Mouse (Mus musculus): ENCODE results near the gene Tmem72. TPM values are rescaled to one million over a fixed set of nuclear protein-coding genes. Genes with fewer than 3 reads are reported as not detected.

The Tmem72 gene
- polyA plus RNA-seq, 2 experiments, result under 0.01 to 0.01 TPM

GRCm38 (mm10) chr6:116666892-116667291 is 49.8 kb downstream of the Tmem72 start:
- Histone ChIP-seq H3K27me3 (ENCODE audit: control insufficient read depth, insufficient read depth, low read length) (no peaks in the 10 kb centered on the region), H3K4me3 (ENCODE audit: insufficient read depth in 1 of 2, low read depth in 2 of 2, low read length in 2 of 2) (no peak overlapping the region), H3K9ac (replicated peaks) (no peak overlapping the region), H3K27ac (no peak overlapping the region), H3K9me3 (ENCODE audit: control insufficient read depth, low read length) (no peaks in the 10 kb centered on the region), H3K4me1 (replicated peaks; ENCODE audit: control insufficient read depth in 2 of 2, insufficient read depth in 2 of 2, low read length in 1 of 2) (no peaks in the 10 kb centered on the region), H3K36me3 (replicated peaks; ENCODE audit: control insufficient read depth, insufficient read depth, low read depth) (no peaks in the 10 kb centered on the region), H3K4me2 (ENCODE audit: low read depth) (no peak overlapping the region)
- 63% methylated on average over 3 of the region's 3 CpGs for whole genome bisulfite sequencing (ENCODE audit: insufficient replicate concordance)
- DNase-seq (ENCODE audit: low read depth in 3 of 3, low spot score in 3 of 3), result no peak
- ATAC-seq (ENCODE audit: insufficient read depth), result no peak
- TF ChIP-seq EP300 (IDR thresholded peaks at IDR 0.05; ENCODE audit: low read depth), result no peak

- no peak overlapping the region for H3K9ac ChIP-seq (replicated peaks)
- DNase-seq (ENCODE audit: low read depth in 3 of 3, low spot score in 3 of 3) (no peak), ATAC-seq (ENCODE audit: insufficient read depth) (no peak)
- no peak overlapping the region for H3K27ac ChIP-seq
- no peaks in the 10 kb centered on the region for H3K4me1 ChIP-seq (replicated peaks; ENCODE audit: control insufficient read depth in 2 of 2, insufficient read depth in 2 of 2, low read length in 1 of 2)
- H3K4me3 ChIP-seq (ENCODE audit: insufficient read depth in 1 of 2, low read depth in 2 of 2, low read length in 2 of 2), result no peak overlapping the region
- TF ChIP-seq CTCF (IDR thresholded peaks at IDR 0.05; ENCODE audit: low read depth) (no peak), EP300 (IDR thresholded peaks at IDR 0.05; ENCODE audit: low read depth) (no peak)
- H3K9me3 ChIP-seq (ENCODE audit: control insufficient read depth, low read length), result no peaks in the 10 kb centered on the region
- H3K27me3 ChIP-seq (ENCODE audit: control insufficient read depth, insufficient read depth, low read length), result no peaks in the 10 kb centered on the region
- H3K4me2 ChIP-seq (ENCODE audit: low read depth), result no peak overlapping the region
- no peaks in the 10 kb centered on the region for H3K36me3 ChIP-seq (replicated peaks; ENCODE audit: control insufficient read depth, insufficient read depth, low read depth)
- WGBS (ENCODE audit: insufficient replicate concordance), result 65% methylated on average over 12 of the region's 12 CpGs
Observed at GRCm38 (mm10) chr6:116666085-116666750, 50.5 kb downstream of the Tmem72 start.

GRCm38 (mm10) chr6:116664830-116665229 is 51.9 kb downstream of the Tmem72 start:
- no peak overlapping the region for H3K9ac ChIP-seq (replicated peaks)
- no peak overlapping the region for H3K4me2 ChIP-seq (ENCODE audit: low read depth)
- H3K4me1 ChIP-seq (replicated peaks; ENCODE audit: control insufficient read depth in 2 of 2, insufficient read depth in 2 of 2, low read length in 1 of 2), result no peaks in the 10 kb centered on the region
- DNase-seq (ENCODE audit: low read depth in 3 of 3, low spot score in 3 of 3) (no peak), ATAC-seq (ENCODE audit: insufficient read depth) (no peak)
- H3K4me3 ChIP-seq (ENCODE audit: insufficient read depth in 1 of 2, low read depth in 2 of 2, low read length in 2 of 2), result no peak overlapping the region
- H3K27ac ChIP-seq, result no peak overlapping the region
- TF ChIP-seq CTCF (IDR thresholded peaks at IDR 0.05; ENCODE audit: low read depth) (no peak), EP300 (IDR thresholded peaks at IDR 0.05; ENCODE audit: low read depth) (no peak)
- H3K27me3 ChIP-seq (ENCODE audit: control insufficient read depth, insufficient read depth, low read length), result no peaks in the 10 kb centered on the region
- no peaks in the 10 kb centered on the region for H3K9me3 ChIP-seq (ENCODE audit: control insufficient read depth, low read length)
- no peaks in the 10 kb centered on the region for H3K36me3 ChIP-seq (replicated peaks; ENCODE audit: control insufficient read depth, insufficient read depth, low read depth)
- WGBS (ENCODE audit: insufficient replicate concordance), result 66% methylated on average over 3 of the region's 3 CpGs

GRCm38 (mm10) chr6:116664031-116664430 is 52.7 kb downstream of the Tmem72 start:
- no peak overlapping the region for H3K9ac ChIP-seq (replicated peaks)
- H3K36me3 ChIP-seq (replicated peaks; ENCODE audit: control insufficient read depth, insufficient read depth, low read depth), result no peaks in the 10 kb centered on the region
- H3K9me3 ChIP-seq (ENCODE audit: control insufficient read depth, low read length), result no peaks in the 10 kb centered on the region
- no peaks in the 10 kb centered on the region for H3K27me3 ChIP-seq (ENCODE audit: control insufficient read depth, insufficient read depth, low read length)
- ATAC-seq (ENCODE audit: insufficient read depth), result no peak
- WGBS (ENCODE audit: insufficient replicate concordance), result 43% methylated on average over 6 of the region's 6 CpGs
- H3K4me2 ChIP-seq (ENCODE audit: low read depth), result no peak overlapping the region
- H3K4me1 ChIP-seq (replicated peaks; ENCODE audit: control insufficient read depth in 2 of 2, insufficient read depth in 2 of 2, low read length in 1 of 2), result no peaks in the 10 kb centered on the region
- TF ChIP-seq EP300 (IDR thresholded peaks at IDR 0.05; ENCODE audit: low read depth) (no peak), CTCF (IDR thresholded peaks at IDR 0.05; ENCODE audit: low read depth) (no peak)
- no peak overlapping the region for H3K4me3 ChIP-seq (ENCODE audit: insufficient read depth in 1 of 2, low read depth in 2 of 2, low read length in 2 of 2)
- no peak overlapping the region for H3K27ac ChIP-seq
- no peak for DNase-seq (ENCODE audit: low read depth in 3 of 3, low spot score in 3 of 3)

GRCm38 (mm10) chr6:116663364-116663763 is 53.3 kb downstream of the Tmem72 start:
- Histone ChIP-seq H3K4me3 (ENCODE audit: insufficient read depth in 1 of 2, low read depth in 2 of 2, low read length in 2 of 2) (no peak overlapping the region), H3K27me3 (ENCODE audit: control insufficient read depth, insufficient read depth, low read length) (no peaks in the 10 kb centered on the region), H3K9me3 (ENCODE audit: control insufficient read depth, low read length) (no peaks in the 10 kb centered on the region), H3K4me2 (ENCODE audit: low read depth) (no peak overlapping the region), H3K9ac (replicated peaks) (no peak overlapping the region), H3K4me1 (replicated peaks; ENCODE audit: control insufficient read depth in 2 of 2, insufficient read depth in 2 of 2, low read length in 1 of 2) (no peaks in the 10 kb centered on the region), H3K27ac (no peak overlapping the region), H3K36me3 (replicated peaks; ENCODE audit: control insufficient read depth, insufficient read depth, low read depth) (no peaks in the 10 kb centered on the region)
- TF ChIP-seq CTCF (IDR thresholded peaks at IDR 0.05; ENCODE audit: low read depth) (no peak), EP300 (IDR thresholded peaks at IDR 0.05; ENCODE audit: low read depth) (no peak)
- WGBS (ENCODE audit: insufficient replicate concordance), result 61% methylated on average over 2 of the region's 2 CpGs
- ATAC-seq (ENCODE audit: insufficient read depth) (no peak), DNase-seq (ENCODE audit: low read depth in 3 of 3, low spot score in 3 of 3) (no peak)

Data from liver, embryonic 14.5 days (tissue).